Mouse (Mus musculus): Measurements from ENCODE around the gene Snrnp35.

DNA sequence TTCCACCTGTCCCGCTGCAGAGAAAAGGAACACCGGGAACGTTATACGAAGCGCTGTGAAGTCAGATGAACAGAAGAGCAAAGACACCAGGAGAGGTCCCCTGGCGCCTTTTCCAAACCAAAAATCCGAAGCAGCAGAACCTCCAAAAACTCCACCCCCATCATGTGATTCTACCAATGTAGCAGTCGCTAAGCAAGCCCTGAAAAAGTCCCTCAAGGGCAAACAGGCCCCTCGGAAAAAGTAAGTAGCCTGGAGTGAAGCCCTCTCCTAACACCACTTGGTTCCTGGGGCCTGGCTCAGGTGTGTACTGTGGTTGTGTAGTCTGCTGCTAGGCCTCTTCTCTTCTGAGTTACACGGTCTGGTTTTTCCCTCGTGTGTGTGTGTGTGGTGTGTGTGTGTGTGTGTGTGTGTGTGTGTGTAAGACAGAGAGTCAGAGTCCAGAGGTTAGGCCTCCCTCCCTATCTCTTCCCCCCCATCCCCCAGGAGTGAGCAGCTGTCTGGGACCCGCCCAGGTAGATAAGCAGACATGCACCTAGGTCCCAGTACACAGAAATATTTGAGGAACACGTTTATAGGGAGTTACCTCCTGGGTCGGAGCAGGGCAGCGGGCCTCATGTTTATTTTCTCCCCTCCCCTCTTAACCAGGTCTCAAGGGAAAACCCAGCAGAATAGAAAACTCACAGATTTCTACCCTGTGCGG is 32.1 kb upstream of the Snrnp35 start:
- TF ChIP-seq CTCF (conservative IDR thresholded peaks at IDR 0.05; ENCODE audit: low read length) (no peak), NANOG (IDR thresholded peaks at IDR 0.05; ENCODE audit: borderline replicate concordance, low read length) (no peak), POU5F1 (IDR thresholded peaks at IDR 0.05; ENCODE audit: borderline replicate concordance, low read length) (no peak)

All from E14TG2a.4 (cell line).